Mouse (Mus musculus) gastrocnemius, adult 2 months (tissue): ENCODE data around the gene Krt73. TPM values are rescaled to one million over a fixed set of nuclear protein-coding genes. Genes with fewer than 3 reads are reported as not detected.

Source experiments
- DNase-seq: peaks from one replicate; pipeline ENCODE4 v3.0.0; 2022
- H3K27ac ChIP-seq: fragments of 200-600 bp; 2 replicates; pipeline ENCODE4 v1.8.1; 2022; ENCODE audit warnings: mild to moderate bottlenecking
- H3K4me3 ChIP-seq: fragments of 200-600 bp; 2 replicates; pipeline ENCODE4 v1.8.1; 2022; ENCODE audit warnings: mild to moderate bottlenecking, moderate library complexity
- CTCF ChIP-seq: fragments of 200-600 bp; IDR thresholded peaks from 2 replicates; pipeline ENCODE4 v1.8.1; 2022; ENCODE audit warnings: antibody characterized with exemption, mild to moderate bottlenecking, moderate library complexity
- intact Hi-C: fragments of 180-260 bp; cut with DNase I; formaldehyde crosslinking; loops from one replicate; pipeline ENCODE4 v1.15.1; 2025
- long read RNA-seq, 2 experiments: library from polyadenylated mRNA; stranded (forward); transcript quantifications; one replicate each; pipeline ENCODE4 v2.0.0; 2021
- total RNA-seq, 2 experiments: library from RNA; stranded (reverse); gene quantifications; 2 replicates each; pipeline ENCODE4 v1.2.3; 2021

Gene Krt73
- not detected for total RNA-seq
- long read RNA-seq, experiment 1 = 0 reads
- long read RNA-seq, experiment 2 = 0 reads

- H3K4me3 ChIP-seq = no peak within 1 kb of the TSS
- no peak for DNase-seq
- no peak within 1 kb of the TSS for H3K27ac ChIP-seq
- no peak for TF ChIP-seq CTCF
- intact Hi-C loops = no loop called here
These were observed at the start of gene Krt73 for GRCm38 (mm10) chr15:101802296-101802835. Gene Krt73, minus strand, starts transcription at chr15:101802346.

GRCm38 (mm10) chr15:101850694-101851093 is 48.5 kb upstream of the Krt73 start, which contains the start of gene Krt1:
Gene Krt1, minus strand, starts transcription at chr15:101850794.
- no peak within 1 kb of the TSS for H3K4me3 ChIP-seq
- H3K27ac ChIP-seq = no peak within 1 kb of the TSS
- intact Hi-C loops = no loop called here
- TF ChIP-seq CTCF = no peak
- DNase-seq = no peak

DNA sequence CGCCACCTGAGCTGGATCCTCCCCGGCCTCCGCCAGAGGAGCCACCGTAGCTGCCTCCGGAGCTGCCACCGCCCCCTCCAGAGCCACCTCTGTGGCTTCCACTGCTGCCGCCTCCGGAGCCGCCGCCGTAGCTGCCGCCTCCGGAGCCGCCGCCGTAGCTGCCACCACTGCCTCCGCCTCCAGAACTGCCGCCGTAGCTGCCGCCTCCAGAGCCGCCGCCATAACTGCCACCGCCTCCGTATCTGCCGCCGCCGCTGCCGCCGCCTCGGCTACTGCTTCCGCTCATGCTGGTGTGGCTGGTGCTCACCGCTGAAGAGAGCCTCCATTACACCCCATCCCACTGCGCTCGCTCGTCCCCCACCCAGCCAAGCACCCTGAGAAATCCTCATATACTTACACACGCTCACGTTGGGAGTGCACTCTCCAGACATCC is 43.8 kb upstream of the Krt73 start:
- no peak for TF ChIP-seq CTCF
- intact Hi-C loops = no loop called here
- peak overlapping the region; percentile 65 for H3K4me3 ChIP-seq
- no peak overlapping the region for H3K27ac ChIP-seq
- peak; percentile 36 for DNase-seq

DNA sequence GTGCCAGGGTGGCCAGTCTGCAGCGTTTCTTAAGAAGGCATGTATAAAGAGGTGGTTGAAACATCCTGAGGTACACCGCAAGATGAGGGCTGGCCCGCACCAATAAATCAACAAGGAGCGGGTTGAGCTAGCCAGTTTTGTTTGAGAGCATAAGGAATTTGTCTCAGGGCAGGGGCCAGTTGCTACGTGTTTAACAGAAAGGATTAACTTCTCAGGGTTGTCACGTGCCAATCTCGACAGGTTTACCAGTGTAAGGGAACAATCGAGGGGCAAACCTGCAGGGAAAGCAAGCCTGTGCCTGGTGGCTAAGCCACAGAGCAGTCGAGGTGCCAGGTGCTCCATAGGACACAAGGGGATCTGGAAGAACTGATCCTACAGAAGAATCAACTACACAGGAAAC is 41.0 kb upstream of the Krt73 start:
- intact Hi-C loops = no loop called here
- DNase-seq = no peak
- Histone ChIP-seq H3K27ac (no peak overlapping the region), H3K4me3 (no peak overlapping the region)
- TF ChIP-seq CTCF = no peak

- intact Hi-C loops = no loop called here
- no peak for DNase-seq
- TF ChIP-seq CTCF = no peak
- no peak overlapping the region for H3K27ac ChIP-seq
- H3K4me3 ChIP-seq = no peak overlapping the region
These were observed 32.7 kb upstream of the Krt73 start for GRCm38 (mm10) chr15:101834784-101835328.

GRCm38 (mm10) chr15:101833131-101833530 is 31.0 kb upstream of the Krt73 start:
- intact Hi-C loops = no loop called here
- TF ChIP-seq CTCF = no peak

DNA sequence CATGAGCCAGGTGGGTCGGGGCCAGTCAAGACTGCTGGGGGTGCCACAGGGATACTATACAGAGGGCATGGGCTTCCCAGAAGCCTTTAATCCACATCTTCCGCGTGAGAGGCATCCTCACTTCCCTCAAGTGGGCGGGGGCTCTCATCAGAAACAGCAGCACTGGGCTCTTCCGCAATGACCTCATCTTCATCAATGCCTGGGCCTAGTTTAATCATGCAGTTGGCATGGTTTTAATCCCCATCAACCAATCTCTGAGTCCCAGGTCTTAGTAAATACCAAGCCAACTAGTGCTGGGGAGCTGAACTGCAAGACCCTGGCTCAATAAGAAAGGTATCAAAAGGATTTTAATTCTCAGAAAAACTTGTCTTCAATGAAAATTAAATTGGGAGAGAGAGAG is 27.3 kb upstream of the Krt73 start:
- intact Hi-C loops = no loop called here
- H3K4me3 ChIP-seq = no peak overlapping the region
- no peak for DNase-seq
- no peak overlapping the region for H3K27ac ChIP-seq
- no peak for TF ChIP-seq CTCF

More at GRCm38 (mm10) chr15:101833131-101833530, 31.0 kb upstream of the Krt73 start:
- Histone ChIP-seq H3K27ac (no peak overlapping the region), H3K4me3 (no peak overlapping the region)
- DNase-seq = no peak

DNA sequence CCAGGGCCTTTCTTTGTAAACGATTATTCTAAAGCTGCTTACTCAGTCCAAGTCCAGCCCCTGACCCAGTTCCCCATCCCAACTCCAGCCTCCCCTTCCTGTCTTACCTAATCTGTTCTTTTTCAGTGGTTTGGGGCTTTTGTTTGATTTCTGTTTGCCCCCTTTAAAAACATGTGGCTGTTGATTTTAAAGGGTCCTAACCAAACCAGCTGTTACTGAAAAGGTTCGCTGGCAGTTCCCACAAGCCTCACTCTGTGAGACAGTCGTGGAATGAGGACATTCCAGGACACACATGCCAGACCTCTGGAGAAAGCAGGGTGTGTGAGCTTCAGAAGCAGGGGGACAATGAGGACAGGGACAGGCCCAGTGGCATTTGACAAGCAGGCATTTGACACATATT is 19.6 kb upstream of the Krt73 start:
- TF ChIP-seq CTCF = no peak
- intact Hi-C loops = no loop called here
- Histone ChIP-seq H3K4me3 (no peak overlapping the region), H3K27ac (no peak overlapping the region)
- no peak for DNase-seq

DNA sequence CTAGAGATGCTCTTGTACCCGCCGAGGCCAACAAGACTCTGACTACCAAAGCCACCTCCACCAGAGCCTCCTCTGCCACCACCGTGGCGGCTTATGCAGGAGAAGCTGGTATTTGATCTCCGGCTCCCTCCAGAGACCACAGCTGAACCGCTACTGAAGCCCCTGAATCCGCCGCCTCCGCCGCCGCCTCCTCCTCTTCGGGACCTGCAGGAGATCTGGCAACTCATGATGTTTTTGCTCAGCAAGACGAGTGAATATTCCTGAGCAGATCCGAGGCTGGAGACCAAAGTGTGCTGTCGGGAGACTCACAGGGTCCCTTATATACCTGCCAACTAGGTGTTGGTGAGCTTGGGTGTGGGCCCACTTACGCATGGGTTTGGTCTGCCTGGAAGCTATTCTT is 15.7 kb upstream of the Krt73 start, which contains the start of gene Krt2:
Gene Krt2 (minus strand): TSS at position 295 of the 400 bp plus-strand sequence.
- TF ChIP-seq CTCF = no peak
- intact Hi-C loops = no loop called here
- Histone ChIP-seq H3K27ac (no peak within 1 kb of the TSS), H3K4me3 (no peak within 1 kb of the TSS)
- DNase-seq = no peak

GRCm38 (mm10) chr15:101803052-101803822 is 1.1 kb upstream of the Krt73 start:
- intact Hi-C loops = no loop called here
- H3K27ac ChIP-seq = no peak overlapping the region
- H3K4me3 ChIP-seq = no peak overlapping the region
- no peak for TF ChIP-seq CTCF
- DNase-seq = no peak

DNA sequence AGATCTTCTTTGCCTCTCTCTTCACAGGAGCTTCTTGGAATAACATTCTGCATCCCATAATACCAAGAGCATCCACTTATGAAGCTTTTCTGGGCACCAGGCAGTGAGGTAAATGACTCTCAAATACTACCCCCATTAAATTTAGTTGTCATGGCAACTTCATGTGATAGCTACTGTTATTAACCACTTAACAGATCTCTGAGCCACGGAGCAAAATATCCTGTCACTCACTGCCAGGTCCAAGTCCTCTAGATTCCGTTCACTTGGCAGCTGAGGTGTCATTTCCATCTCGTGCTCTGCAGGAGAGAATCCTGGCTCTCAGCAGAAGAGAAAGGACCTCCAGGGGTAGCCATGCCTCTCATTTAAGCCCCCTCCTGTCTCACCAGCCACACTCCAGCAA is 11.3 kb downstream of the Krt73 start:
- H3K27ac ChIP-seq = no peak overlapping the region
- intact Hi-C loops = no loop called here
- no peak for DNase-seq
- no peak for TF ChIP-seq CTCF
- H3K4me3 ChIP-seq = no peak overlapping the region

DNA sequence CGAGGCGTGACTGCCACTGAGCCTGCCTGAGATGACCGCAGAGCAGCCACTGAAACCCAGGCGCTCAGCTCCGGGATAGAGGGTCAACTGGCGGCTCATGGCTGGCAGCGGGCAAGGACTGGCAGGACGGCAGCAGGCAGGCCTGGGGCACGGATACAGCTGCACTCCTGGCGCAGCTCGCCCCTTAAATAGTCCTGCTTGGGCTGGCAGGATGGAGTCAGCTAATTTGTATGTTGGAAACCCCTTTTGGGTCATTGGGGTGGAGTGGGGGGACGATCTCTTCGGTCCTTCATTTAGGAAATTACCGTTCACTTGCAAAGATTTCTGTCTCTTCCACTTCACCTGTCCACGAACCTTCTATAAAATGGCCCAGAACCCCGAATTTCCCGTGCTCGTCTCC is 15.8 kb downstream of the Krt73 start, which contains the start of gene Krt72:
Gene Krt72 (minus strand): TSS at position 101 of the 400 bp plus-strand sequence.
- H3K27ac ChIP-seq = no peak within 1 kb of the TSS
- intact Hi-C loops = no loop called here
- no peak within 1 kb of the TSS for H3K4me3 ChIP-seq
- TF ChIP-seq CTCF = no peak
- DNase-seq = no peak

DNA sequence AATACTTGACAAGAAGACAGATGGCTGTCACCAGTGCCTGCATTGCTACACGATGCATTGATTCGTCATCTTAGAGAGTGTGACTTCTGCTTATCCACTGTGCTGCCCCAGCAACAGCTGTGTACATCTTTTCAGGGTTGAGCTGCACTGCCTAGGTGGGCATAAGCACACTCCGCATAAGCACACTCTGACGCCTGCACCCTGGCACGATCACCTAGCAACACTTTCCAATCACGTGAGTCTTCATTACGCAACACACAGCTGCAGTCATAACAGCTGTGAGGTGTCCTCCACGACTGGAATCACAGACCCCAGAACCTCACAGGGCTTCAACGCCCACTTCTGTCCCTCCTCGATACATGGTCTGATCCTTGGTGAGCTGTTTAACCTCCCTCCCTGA is 28.7 kb downstream of the Krt73 start:
- no peak for DNase-seq
- TF ChIP-seq CTCF = no peak
- Histone ChIP-seq H3K4me3 (no peak overlapping the region), H3K27ac (no peak overlapping the region)
- intact Hi-C loops = loop anchor here (2.0 to 5.0 kb wide), 3 partner anchors 253 to 436 kb away; no protein-coding TSS in a partner anchor
